Mouse (Mus musculus) stomach, postnatal 0 days (tissue): Measurements from ENCODE around the gene Ciao2b.

Experiments
- CTCF ChIP-seq: IDR thresholded peaks from 2 replicates; pipeline ENCODE4 v1.5.1; 2016; ENCODE audit warnings: antibody characterized with exemption, low read depth, mild to moderate bottlenecking, moderate library complexity
- EP300 ChIP-seq: optimal IDR thresholded peaks from 2 replicates; pipeline ENCODE3; 2016; ENCODE audit warnings: antibody characterized with exemption

- TF ChIP-seq CTCF (no peak), EP300 (no peak)
Measured at GRCm38 (mm10) chr8:104594611-104595362, 47.0 kb downstream of the Ciao2b start.
